Mouse (Mus musculus): Measurements from ENCODE around the gene Zfp423. TPM values are rescaled to one million over a fixed set of nuclear protein-coding genes. Genes with fewer than 3 reads are reported as not detected.

Zfp423 gene
- total and polyA plus RNA-seq, 3 experiments, result not detected

DNA sequence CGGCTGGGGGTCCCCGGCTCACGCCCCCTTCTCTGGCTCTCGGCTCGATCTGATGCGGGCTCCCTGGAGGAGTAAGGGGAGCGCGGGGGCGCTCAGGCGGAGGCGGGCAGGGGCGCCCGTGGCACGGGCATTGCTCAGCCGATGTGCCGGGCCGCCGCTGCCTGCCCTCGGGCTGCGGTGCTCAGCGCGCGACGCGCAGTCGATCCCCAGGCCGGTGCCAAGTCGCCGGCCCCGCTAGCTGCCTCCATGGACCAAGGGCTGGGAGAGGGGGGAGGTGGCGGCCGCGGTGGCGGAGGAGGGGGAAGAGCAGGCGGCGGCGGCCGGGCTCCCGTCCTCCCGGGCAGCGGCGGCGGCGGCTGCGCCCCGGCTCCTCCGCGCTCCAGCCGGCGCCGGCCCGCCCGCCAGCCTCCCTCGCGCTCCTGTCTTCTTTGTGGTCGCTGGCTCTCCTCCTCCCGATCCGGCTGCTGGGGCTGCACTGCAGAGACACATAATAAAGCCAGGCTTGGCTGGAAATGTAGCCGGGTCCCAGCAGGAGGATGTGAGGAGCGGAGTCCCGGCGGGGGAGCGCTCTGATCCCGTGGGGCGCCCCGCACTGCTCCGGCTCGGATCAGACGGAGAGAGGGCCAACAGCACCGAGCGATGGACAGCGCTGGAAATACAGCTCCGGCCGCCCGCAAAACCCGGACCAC is 810 bp upstream of the Zfp423 start:
- Histone ChIP-seq H3K9me3 (replicated peaks; ENCODE audit: insufficient read depth, low read length) (no peaks in the 10 kb centered on the region), H3K4me3 (ENCODE audit: control insufficient read depth in 1 of 2, insufficient read depth in 1 of 2, low read depth in 2 of 2, low read length in 2 of 2) (no peak overlapping the region), H3K36me3 (ENCODE audit: control insufficient read depth in 1 of 2, insufficient read depth in 2 of 2, low read length in 2 of 2) (no peaks in the 10 kb centered on the region), H3K9ac (ENCODE audit: control insufficient read depth, low read depth, low read length, poor library complexity, severe bottlenecking) (no peak overlapping the region), H3K4me1 (ENCODE audit: control insufficient read depth in 1 of 2, insufficient read depth in 2 of 2, low read length in 2 of 2) (no peaks in the 10 kb centered on the region), H3K27ac (ENCODE audit: control insufficient read depth, low read depth, low read length) (no peak overlapping the region), H3K79me2 (ENCODE audit: control insufficient read depth, insufficient read depth, low read length, poor library complexity) (no peaks in the 10 kb centered on the region), H3K27me3 (ENCODE audit: control insufficient read depth in 1 of 2, insufficient read depth in 2 of 2, low read length in 2 of 2) (no peaks in the 10 kb centered on the region)
- no peak for DNase-seq (ENCODE audit: low read depth, low spot score)
- TF ChIP-seq GATA1 (IDR thresholded peaks at IDR 0.05; ENCODE audit: low read depth, low read length) (no peak), ZC3H11A (IDR thresholded peaks at IDR 0.05; ENCODE audit: low read depth, low read length) (no peak), ZKSCAN1 (IDR thresholded peaks at IDR 0.05; ENCODE audit: low read depth, low read length) (no peak), CHD1 (IDR thresholded peaks at IDR 0.05; ENCODE audit: low read depth, low read length) (no peak), NRF1 (IDR thresholded peaks at IDR 0.05; ENCODE audit: insufficient read depth, low read depth, low read length, poor library complexity, severe bottlenecking) (no peak), E2F4 (IDR thresholded peaks at IDR 0.05; ENCODE audit: borderline replicate concordance, low read depth, low read length) (no peak), RAD21 (IDR thresholded peaks at IDR 0.05; ENCODE audit: low read depth, low read length) (no peak), GABPA (IDR thresholded peaks at IDR 0.05; ENCODE audit: low read depth, low read length) (no peak), KAT2A (conservative IDR thresholded peaks at IDR 0.05; ENCODE audit: low read depth, low read length) (no peak), EP300 (IDR thresholded peaks at IDR 0.05; ENCODE audit: low read depth in 1 of 2, low read length in 2 of 2) (no peak), CTCF (IDR thresholded peaks at IDR 0.05 in 2 of 3, conservative IDR thresholded peaks at IDR 0.05 in 1 of 3; ENCODE audit: control insufficient read depth in 1 of 3, insufficient read depth in 1 of 3, low read depth in 2 of 3, low read length in 3 of 3, poor library complexity in 1 of 3, severe bottlenecking in 1 of 3) (no peak), POLR2A (IDR thresholded peaks at IDR 0.05; ENCODE audit: control insufficient read depth in 1 of 2, insufficient read depth in 1 of 2, low read depth in 1 of 2, low read length in 2 of 2, poor library complexity in 1 of 2) (no peak), TCF12 (IDR thresholded peaks at IDR 0.05; ENCODE audit: low read depth, low read length) (no peak)

GRCm38 (mm10) chr8:87958451-87959319 is 710 bp downstream of the Zfp423 start:
- no peaks in the 10 kb centered on the region for H3K9me3 ChIP-seq (replicated peaks; ENCODE audit: insufficient read depth, low read length)
- H3K27ac ChIP-seq (ENCODE audit: control insufficient read depth, low read depth, low read length), result no peak overlapping the region
- no peak overlapping the region for H3K9ac ChIP-seq (ENCODE audit: control insufficient read depth, low read depth, low read length, poor library complexity, severe bottlenecking)
- DNase-seq (ENCODE audit: low read depth, low spot score), result no peak
- no peaks in the 10 kb centered on the region; a peak in 1 of 4 replicates for H3K27me3 ChIP-seq (ENCODE audit: control insufficient read depth in 1 of 2, insufficient read depth in 2 of 2, low read length in 2 of 2)
- no peaks in the 10 kb centered on the region for H3K4me1 ChIP-seq (ENCODE audit: control insufficient read depth in 1 of 2, insufficient read depth in 2 of 2, low read length in 2 of 2)
- TF ChIP-seq KAT2A (conservative IDR thresholded peaks at IDR 0.05; ENCODE audit: low read depth, low read length) (no peak), TAL1 (IDR thresholded peaks at IDR 0.05; ENCODE audit: low read length) (no peak), ZC3H11A (IDR thresholded peaks at IDR 0.05; ENCODE audit: low read depth, low read length) (no peak)
- no peaks in the 10 kb centered on the region for H3K79me2 ChIP-seq (ENCODE audit: control insufficient read depth, insufficient read depth, low read length, poor library complexity)
- H3K36me3 ChIP-seq (ENCODE audit: control insufficient read depth in 1 of 2, insufficient read depth in 2 of 2, low read length in 2 of 2), result no peaks in the 10 kb centered on the region
- no peak overlapping the region for H3K4me3 ChIP-seq (ENCODE audit: control insufficient read depth in 1 of 2, insufficient read depth in 1 of 2, low read depth in 2 of 2, low read length in 2 of 2)
